17 mouse cellular contexts compared by ENCODE assay signal in genomic region chr13:90141681-90142080, GRCm38 (mm10). TPM values are rescaled to one million over a fixed set of nuclear protein-coding genes. Genes with fewer than 3 reads are reported as not detected.
DNase-seq lines count a peak whose midpoint lies in the region.
"Had no signal": no experiment of that assay in that cellular context is flagged by ENCODE, and none has a peak within 500 bp of the region (broad histone marks: within the 10 kb centered on the region; RNA-seq: fewer than 3 reads in every experiment).

No protein-coding gene starts in this region.

- peak; percentile 49 to 67 for DNase-seq in frontal cortex, adult 2 months (ENCODE audit: extremely low spot score in 1 of 2, low spot score in 1 of 2)
- DNase-seq in frontal cortex, postnatal 10 days (ENCODE audit: low spot score in 2 of 2), result no peak
- peak; percentile 44 for DNase-seq in right cerebral cortex, adult 18-20 months
- no peak for DNase-seq in right cerebral cortex, postnatal 4 days
- DNase-seq in NIH3T3 (ENCODE audit: low read depth), result peak; percentile 30
- DNase-seq in yolk sac, embryonic 10.5 days (ENCODE audit: low spot score), result no peak
- DNase-seq in Muller cell, postnatal 12 days (ENCODE audit: inconsistent ontology term), result no peak
- DNase-seq: adrenal gland, adult 8-10 months; adrenal gland, postnatal 36 days; cerebellum, adult 11 months; cerebellum, adult 8-10 months; cerebellum, postnatal 14 days; embryo, embryonic 11 days; gastrocnemius, postnatal 36 days; heart, adult 18-20 months; heart, postnatal 10 days; heart, postnatal 4 days had no signal

RNA-seq across cellular contexts. Expression of gene Xrcc4, which starts 52.3 kb away (rescaled TPM):
- 9.7 and 12.2 TPM in 2 replicates for polyA plus RNA-seq in frontal cortex, adult 2 months (2012; rRNA removed)

RNA-seq across cellular contexts. Expression of gene Tmem167, which starts 52.8 kb away (rescaled TPM):
- polyA plus RNA-seq in frontal cortex, adult 2 months (2012; rRNA removed), result 12.2 and 13.2 TPM in 2 replicates

Comparison
In these comparisons a context has a peak if more than half of its experiments do, and no peak if none do; other contexts are left out.
1. DNase-seq: peak in frontal cortex, adult 2 months (2 of 2), right cerebral cortex, adult 18-20 months (single experiment) and NIH3T3 (single experiment); none in frontal cortex, postnatal 10 days (0 of 2), right cerebral cortex, postnatal 4 days (single experiment), yolk sac, embryonic 10.5 days (single experiment) and Muller cell, postnatal 12 days (single experiment).